Mouse (Mus musculus) kidney, adult 2 months (tissue): ENCODE measurements around the gene F11r. TPM values are rescaled to one million over a fixed set of nuclear protein-coding genes. Genes with fewer than 3 reads are reported as not detected.
A peak's percentile ranks its signal among the peaks of the same experiment; 100 is the strongest.

Source experiments
- DNase-seq: peaks from one replicate; pipeline ENCODE4 v3.0.0; 2021
- H3K27ac ChIP-seq: fragments of 200-500 bp; 2 replicates; pipeline ENCODE4 v1.5.1; 2012; ENCODE audit warnings: low read depth, low read length, control low read depth, inconsistent platforms; ENCODE audit not compliant: insufficient read depth
- H3K27me3 ChIP-seq: fragments of 200-500 bp; replicated peaks from 2 replicates; pipeline ENCODE4 v1.6.1; 2012; ENCODE audit warnings: mild to moderate bottlenecking, moderate library complexity, low read length, inconsistent platforms; ENCODE audit not compliant: control insufficient read depth, insufficient read depth
- H3K36me3 ChIP-seq: fragments of 200-500 bp; 2 replicates; pipeline ENCODE4 v1.6.1; 2012; ENCODE audit warnings: mild to moderate bottlenecking, moderate library complexity, low read length, inconsistent platforms; ENCODE audit not compliant: control insufficient read depth, insufficient read depth
- H3K4me1 ChIP-seq: fragments of 200-500 bp; 2 replicates; pipeline ENCODE4 v1.6.1; 2011; ENCODE audit warnings: low read length; ENCODE audit not compliant: control insufficient read depth, insufficient read depth
- H3K4me3 ChIP-seq: fragments of 200-500 bp; 2 replicates; pipeline ENCODE4 v1.5.1; 2011; ENCODE audit warnings: mild to moderate bottlenecking, low read depth, low read length, control low read depth; ENCODE audit not compliant: insufficient read depth
- CTCF ChIP-seq: fragments of 200-500 bp; conservative IDR thresholded peaks from 2 replicates; pipeline ENCODE4 v1.5.1; 2011; ENCODE audit warnings: low read depth, mild to moderate bottlenecking, control low read depth, low read length, moderate library complexity, mixed read lengths; ENCODE audit not compliant: insufficient read depth, insufficient read length
- POLR2A ChIP-seq: fragments of 200-500 bp; IDR thresholded peaks from one replicate; pipeline ENCODE4 v1.6.1; 2011; ENCODE audit warnings: low read depth, low read length, control low read depth
- WGBS: fragments of 180-500 bp; shearing (Covaris S2); methylation state at CpG from one replicate; pipeline ENCODE4 v1.1.7; 2018; 5-methylcytosine and 5-hydroxymethylcytosine counted together
- polyA plus RNA-seq: library from polyadenylated mRNA; depleted of rRNA; stranded (reverse); fragments of >200 nt; gene quantifications from 2 replicates; pipeline ENCODE4 v1.2.3, GENCODE M21; 2012

Gene F11r
- polyA plus RNA-seq, 1 experiment = 106 TPM

DNA sequence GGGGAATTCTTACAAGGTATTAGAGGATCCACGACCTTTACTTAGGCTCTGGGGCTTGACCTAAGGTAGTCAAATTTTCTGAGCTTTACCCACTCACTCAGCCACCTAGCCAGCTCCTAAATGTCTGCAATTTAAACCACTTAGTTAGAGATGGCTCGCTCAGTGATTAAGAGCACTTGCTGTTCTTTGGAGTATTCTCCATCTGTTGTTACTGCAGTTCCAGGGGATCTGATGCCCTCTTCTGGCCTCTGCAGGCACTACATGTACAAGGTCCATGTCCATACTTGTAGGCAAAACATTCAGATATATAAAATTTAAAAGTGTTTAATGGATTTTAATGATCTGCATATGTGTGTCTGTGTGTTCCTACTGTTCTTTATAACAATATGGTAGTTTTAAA, 41.6 kb downstream of the F11r start:
- H3K4me1 ChIP-seq = no peaks in the 10 kb centered on the region
- no peaks in the 10 kb centered on the region for H3K27me3 ChIP-seq
- H3K36me3 ChIP-seq = no peaks in the 10 kb centered on the region
- DNase-seq = peak; percentile 82
- H3K4me3 ChIP-seq = no peak overlapping the region
- TF ChIP-seq CTCF = peak; percentile 82
- no peak for TF ChIP-seq POLR2A
- 33% methylated on average over 2 of the region's 2 CpGs for WGBS
- H3K27ac ChIP-seq = no peak overlapping the region

DNA sequence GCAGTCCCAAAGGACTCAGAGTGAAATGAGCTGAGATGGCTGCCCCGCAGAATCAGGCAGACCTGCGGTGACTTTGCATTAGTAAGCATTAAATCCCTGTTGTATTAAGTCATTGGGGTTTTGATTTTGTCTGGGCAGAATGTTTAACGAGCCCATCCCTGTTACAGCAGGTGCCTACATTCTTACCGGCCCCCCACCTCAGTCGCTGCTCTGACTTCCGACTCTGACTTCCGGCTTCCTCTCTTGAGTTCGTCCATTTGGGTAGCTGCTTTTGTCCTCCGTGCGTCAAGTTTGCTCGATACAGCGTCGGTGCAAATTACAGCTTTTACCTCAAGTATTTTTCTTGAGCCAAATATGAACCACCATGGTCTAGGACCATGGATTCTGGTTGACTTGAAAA, 56.9 kb downstream of the F11r start:
- H3K4me3 ChIP-seq = no peak overlapping the region
- no peak overlapping the region for H3K27ac ChIP-seq
- TF ChIP-seq POLR2A (no peak), CTCF (no peak)
- H3K4me1 ChIP-seq = no peaks in the 10 kb centered on the region
- no peak for DNase-seq
- no peaks in the 10 kb centered on the region for H3K27me3 ChIP-seq
- H3K36me3 ChIP-seq = no peaks in the 10 kb centered on the region
- WGBS = 92% methylated on average over 13 of the region's 13 CpGs

DNA sequence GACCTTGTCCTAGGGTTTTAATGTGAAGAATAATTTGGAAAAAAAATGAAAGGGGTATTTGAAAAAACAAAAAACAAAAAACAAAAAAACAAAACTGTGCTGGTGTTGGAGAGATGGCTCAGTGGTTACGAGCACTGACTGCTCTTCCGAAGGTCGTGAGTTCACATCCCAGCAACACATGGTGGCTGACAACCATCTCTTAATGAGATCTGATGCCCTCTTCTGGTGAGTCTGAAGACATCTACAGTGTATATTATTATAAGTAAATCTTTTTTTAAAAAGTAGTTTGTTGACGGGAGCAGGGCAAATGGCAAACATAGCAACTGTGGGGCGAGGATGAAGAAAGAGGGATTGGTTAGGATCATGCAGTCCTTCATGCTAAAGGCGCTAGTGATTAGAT, 58.0 kb downstream of the F11r start:
- no peaks in the 10 kb centered on the region for H3K4me1 ChIP-seq
- H3K4me3 ChIP-seq = no peak overlapping the region
- 89% methylated on average over 6 of the region's 6 CpGs for WGBS
- no peaks in the 10 kb centered on the region for H3K36me3 ChIP-seq
- no peak for DNase-seq
- H3K27me3 ChIP-seq = no peaks in the 10 kb centered on the region
- TF ChIP-seq POLR2A (no peak), CTCF (no peak)
- H3K27ac ChIP-seq = no peak overlapping the region

DNA sequence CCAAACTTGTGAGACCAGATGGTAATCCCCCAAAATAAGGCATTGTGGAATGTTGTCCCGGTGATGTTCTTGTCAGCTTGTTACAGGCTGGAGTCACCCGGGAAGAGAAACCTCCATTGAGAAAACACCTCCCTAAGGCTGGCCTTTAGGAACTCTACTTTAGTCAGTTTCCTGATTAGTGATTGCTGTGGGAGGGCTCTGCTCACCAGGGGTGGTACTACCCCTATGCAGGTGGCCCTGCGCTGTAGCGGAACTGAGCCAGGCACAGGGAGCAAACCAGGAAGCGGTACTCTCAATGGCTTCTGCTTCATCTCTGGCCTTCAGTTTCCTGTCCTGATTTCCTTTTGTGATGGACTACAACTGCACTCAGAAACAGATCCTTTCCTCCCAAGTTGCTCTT, 62.5 kb downstream of the F11r start:
- no peak for DNase-seq
- H3K4me1 ChIP-seq = peaks cover 2% of the 10 kb centered on the region; the same call in 1 of the 2 replicates
- no peak overlapping the region for H3K4me3 ChIP-seq
- 76% methylated on average over 5 of the region's 5 CpGs for WGBS
- H3K36me3 ChIP-seq = no peaks in the 10 kb centered on the region
- no peak overlapping the region for H3K27ac ChIP-seq
- no peaks in the 10 kb centered on the region for H3K27me3 ChIP-seq
- TF ChIP-seq CTCF = no peak
- TF ChIP-seq POLR2A = no peak

DNA sequence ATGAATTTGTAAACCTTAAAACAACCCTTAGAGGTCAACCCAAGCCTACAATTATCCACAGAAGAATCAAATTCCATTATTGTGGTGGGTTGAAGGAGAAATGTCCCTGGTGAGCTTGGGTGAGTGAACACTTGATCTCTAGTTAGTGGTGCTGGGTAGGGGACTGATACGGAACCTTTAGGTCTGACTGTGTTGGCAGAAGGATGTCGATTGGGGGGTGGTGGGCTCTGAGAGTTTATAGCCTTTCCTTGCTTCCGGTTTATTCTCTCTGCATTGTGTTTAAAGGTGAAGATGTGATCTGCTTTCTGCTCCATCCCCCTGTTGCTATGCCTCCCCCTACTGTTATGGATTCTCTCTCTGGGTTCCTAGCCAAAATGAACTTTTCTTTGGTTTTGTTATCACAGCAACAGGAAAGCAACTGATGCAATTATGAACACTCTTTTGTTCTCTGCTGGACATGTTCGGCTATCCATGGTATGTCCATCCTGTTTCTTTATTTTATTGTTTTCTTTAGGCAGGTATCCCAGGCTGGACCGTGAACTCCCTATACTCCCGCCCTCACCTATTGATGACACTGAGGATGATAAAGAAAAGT, 63.8 kb downstream of the F11r start:
- H3K4me1 ChIP-seq = peaks cover 2% of the 10 kb centered on the region; the same call in 1 of the 2 replicates
- WGBS = 56% methylated on average over 6 of the region's 6 CpGs
- no peak overlapping the region for H3K4me3 ChIP-seq
- H3K27me3 ChIP-seq = no peaks in the 10 kb centered on the region
- no peak for DNase-seq
- H3K27ac ChIP-seq = no peak overlapping the region
- TF ChIP-seq CTCF = no peak
- no peak for TF ChIP-seq POLR2A
- H3K36me3 ChIP-seq = no peaks in the 10 kb centered on the region

DNA sequence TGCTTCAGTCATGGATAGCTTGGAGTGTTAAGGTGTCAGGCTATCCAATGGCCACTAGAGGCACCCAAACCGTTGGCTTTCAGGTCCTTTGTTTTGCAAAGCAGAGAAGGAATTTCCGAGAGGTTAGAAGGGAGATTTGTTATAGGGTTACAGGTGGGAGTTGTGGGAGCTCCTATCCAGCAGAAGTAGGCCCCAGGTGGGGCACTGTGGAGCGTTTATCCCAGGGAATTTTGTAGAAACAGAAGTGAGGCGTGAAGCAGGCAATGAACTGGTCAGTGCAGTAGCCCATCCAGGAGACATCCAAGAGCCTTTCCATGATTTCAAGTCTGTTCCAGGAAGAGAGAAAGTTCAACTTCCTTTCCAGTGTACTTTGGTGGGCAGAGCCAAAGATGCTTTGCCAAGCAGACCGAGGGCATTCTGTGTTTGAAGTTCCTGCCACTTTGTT, 64.3 kb downstream of the F11r start:
- H3K4me1 ChIP-seq = peaks cover 2% of the 10 kb centered on the region; the same call in 1 of the 2 replicates
- H3K27ac ChIP-seq = no peak overlapping the region
- 2% methylated on average over 5 of the region's 5 CpGs for WGBS
- no peaks in the 10 kb centered on the region for H3K27me3 ChIP-seq
- DNase-seq = peak; percentile 66
- TF ChIP-seq CTCF = peak; percentile 58
- TF ChIP-seq POLR2A = no peak
- H3K36me3 ChIP-seq = no peaks in the 10 kb centered on the region
- no peak overlapping the region for H3K4me3 ChIP-seq

DNA sequence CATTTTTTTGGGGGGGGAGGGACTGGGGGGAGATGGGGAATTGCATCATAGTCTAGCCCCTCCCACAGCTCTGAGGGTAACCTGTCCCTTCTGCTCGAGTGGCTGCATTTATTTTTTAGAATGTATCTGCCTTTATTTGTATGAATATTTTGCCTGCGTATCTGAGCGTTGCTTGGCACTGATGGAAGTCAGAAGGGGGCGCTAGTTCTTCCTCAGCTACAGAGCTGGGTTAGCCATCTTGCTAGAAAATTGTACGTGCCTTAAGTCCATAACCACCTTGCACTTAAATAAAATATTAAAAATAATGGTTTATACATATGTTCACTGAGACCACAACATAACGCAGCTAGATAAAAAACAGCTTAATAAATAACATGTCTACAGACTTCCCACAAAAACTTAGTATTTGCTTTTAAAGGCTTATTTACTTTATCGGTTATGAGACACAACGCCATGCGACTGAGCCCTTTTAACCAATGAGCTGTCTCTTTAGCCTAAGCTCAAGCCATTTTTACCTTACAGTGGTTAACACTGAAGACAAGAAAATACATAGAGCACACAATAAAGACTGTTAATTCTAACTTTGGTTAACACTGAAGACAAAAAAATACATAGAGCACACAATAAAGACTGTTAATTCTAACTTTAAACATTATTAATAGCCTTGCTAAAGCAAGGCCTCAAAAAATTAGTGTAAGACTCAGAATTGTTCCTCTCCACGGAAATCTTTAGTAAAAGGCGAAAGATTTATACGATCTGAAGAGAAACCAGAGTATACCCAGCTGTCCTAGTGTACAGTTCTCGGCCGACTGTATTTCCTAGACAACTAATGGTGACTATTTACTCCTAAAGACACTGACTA, 65.3 kb downstream of the F11r start:
- peak; percentile 58 for DNase-seq
- 2% methylated on average over 14 of the region's 14 CpGs for WGBS
- Histone ChIP-seq H3K4me1 (peaks cover 2% of the 10 kb centered on the region; the same call in 1 of the 2 replicates), H3K36me3 (no peaks in the 10 kb centered on the region), H3K4me3 (no peak overlapping the region), H3K27ac (no peak overlapping the region), H3K27me3 (no peaks in the 10 kb centered on the region)
- TF ChIP-seq CTCF = peak; percentile 54
- no peak for TF ChIP-seq POLR2A
